Mouse (Mus musculus): Measurements from ENCODE around the gene Hist1h4m. TPM values are rescaled to one million over a fixed set of nuclear protein-coding genes. Genes with fewer than 3 reads are reported as not detected.

The Hist1h4m gene
- polyA plus RNA-seq (2014; fragmentation: Illumina TruSeq; extraction: RNeasy Lipid Tissue Mini Kit (QIAGEN cat#74804)): not detected

DNA sequence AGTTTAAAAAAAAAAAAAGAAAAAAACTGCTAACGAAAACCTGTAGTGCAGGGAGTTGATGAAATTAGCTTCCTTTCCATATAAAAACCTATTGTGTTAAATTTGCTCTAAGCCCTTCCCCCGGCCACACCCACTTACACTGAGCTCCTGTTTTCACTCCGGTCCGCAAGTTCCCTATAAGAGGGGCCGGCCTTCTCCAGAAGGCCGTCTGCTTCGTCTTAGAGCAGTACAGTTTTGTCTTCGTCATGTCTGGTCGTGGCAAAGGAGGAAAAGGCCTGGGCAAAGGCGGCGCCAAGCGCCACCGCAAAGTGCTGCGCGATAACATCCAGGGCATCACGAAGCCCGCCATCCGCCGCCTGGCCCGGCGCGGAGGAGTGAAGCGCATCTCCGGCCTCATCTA is at the start of gene Hist1h4m:
Gene Hist1h4m, plus strand, starts transcription at position 208 of the 400 bp plus-strand sequence.

GRCm38 (mm10) chr13:21779767-21780731 is 31.5 kb upstream of the Hist1h4m start, which contains the start of gene Hist1h1b:
Gene Hist1h1b, minus strand, starts transcription at chr13:21780625.

DNA sequence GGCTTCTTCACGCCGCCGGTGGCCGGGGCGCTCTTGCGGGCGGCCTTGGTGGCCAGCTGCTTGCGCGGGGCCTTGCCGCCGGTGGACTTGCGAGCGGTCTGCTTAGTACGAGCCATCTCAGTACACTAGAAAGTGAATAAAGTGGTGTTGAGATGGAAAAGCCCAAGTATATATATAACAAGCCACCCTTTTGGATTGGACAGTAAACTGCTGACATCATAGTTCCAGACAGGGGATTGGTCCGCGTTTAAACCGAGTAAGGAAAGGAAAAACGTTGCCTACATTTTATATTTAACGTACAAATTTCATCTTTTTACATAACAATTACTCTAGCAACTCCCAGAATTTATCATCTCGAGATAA is 28.3 kb upstream of the Hist1h4m start, which contains the start of gene Hist1h3i:
Gene Hist1h3i, minus strand, starts transcription at position 116 of the 363 bp plus-strand sequence.

GRCm38 (mm10) chr13:21786899-21787629 is 24.5 kb upstream of the Hist1h4m start, which contains the start of the genes Hist1h2an and Hist1h2bp:
Gene Hist1h2an, minus strand, starts transcription at chr13:21787218.
Gene Hist1h2bp, plus strand, starts transcription at chr13:21787461.

DNA sequence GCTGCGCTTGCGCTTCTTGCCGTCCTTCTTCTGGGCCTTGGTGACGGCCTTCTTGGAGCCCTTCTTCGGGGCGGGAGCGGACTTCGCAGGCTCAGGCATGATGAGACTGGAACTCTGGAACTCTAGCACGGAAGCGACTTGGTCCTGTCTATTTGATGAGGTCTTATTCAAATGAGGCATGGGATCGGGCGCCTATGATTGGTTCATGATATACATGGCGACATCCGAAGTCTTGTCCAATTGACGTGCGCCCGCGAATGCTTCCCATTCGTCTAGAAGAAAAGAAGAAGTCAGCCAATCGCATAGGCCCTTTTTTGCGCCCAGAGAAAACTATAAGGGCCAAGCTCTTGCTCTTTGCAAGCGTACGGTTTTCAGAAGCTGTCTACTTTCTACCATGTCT is 1.5 kb upstream of the Hist1h4m start, which contains the start of the genes Hist1h2bq and Hist1h2ao:
Gene Hist1h2bq, minus strand, starts transcription at position 125 of the 400 bp plus-strand sequence.
Gene Hist1h2ao, plus strand, starts transcription at position 393 of the 400 bp plus-strand sequence.

GRCm38 (mm10) chr13:21831418-21832394 is 20.2 kb downstream of the Hist1h4m start, which contains the start of gene Hist1h4n:
Gene Hist1h4n, minus strand, starts transcription at chr13:21832196.

DNA sequence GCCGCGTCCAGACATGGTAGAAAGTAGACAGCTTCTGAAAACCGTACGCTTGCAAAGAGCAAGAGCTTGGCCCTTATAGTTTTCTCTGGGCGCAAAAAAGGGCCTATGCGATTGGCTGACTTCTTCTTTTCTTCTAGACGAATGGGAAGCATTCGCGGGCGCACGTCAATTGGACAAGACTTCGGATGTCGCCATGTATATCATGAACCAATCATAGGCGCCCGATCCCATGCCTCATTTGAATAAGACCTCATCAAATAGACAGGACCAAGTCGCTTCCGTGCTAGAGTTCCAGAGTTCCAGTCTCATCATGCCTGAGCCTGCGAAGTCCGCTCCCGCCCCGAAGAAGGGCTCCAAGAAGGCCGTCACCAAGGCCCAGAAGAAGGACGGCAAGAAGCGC is 21.9 kb downstream of the Hist1h4m start, which contains the start of the genes Hist1h2ap and Hist1h2br:
Gene Hist1h2ap, minus strand, starts transcription at position 47 of the 400 bp plus-strand sequence.
Gene Hist1h2br, plus strand, starts transcription at position 283 of the 400 bp plus-strand sequence.

Other genes starting within 250 kb of the Hist1h4m start
- not detected for gene Olfr1364, start 230.0 kb upstream of the Hist1h4m start, polyA plus RNA-seq (2014; fragmentation: Illumina TruSeq; extraction: RNeasy Lipid Tissue Mini Kit (QIAGEN cat#74804))
- gene Olfr1362, start 197.7 kb upstream of the Hist1h4m start, polyA plus RNA-seq (2014; fragmentation: Illumina TruSeq; extraction: RNeasy Lipid Tissue Mini Kit (QIAGEN cat#74804)): not detected
- not detected for gene Olfr11, start 169.2 kb upstream of the Hist1h4m start, polyA plus RNA-seq (2014; fragmentation: Illumina TruSeq; extraction: RNeasy Lipid Tissue Mini Kit (QIAGEN cat#74804))
- gene Olfr1361, start 148.4 kb upstream of the Hist1h4m start, polyA plus RNA-seq (2014; fragmentation: Illumina TruSeq; extraction: RNeasy Lipid Tissue Mini Kit (QIAGEN cat#74804)): not detected
- gene Olfr1360, start 134.3 kb upstream of the Hist1h4m start, polyA plus RNA-seq (2014; fragmentation: Illumina TruSeq; extraction: RNeasy Lipid Tissue Mini Kit (QIAGEN cat#74804)): not detected
- not detected for gene Olfr1359, start 113.6 kb upstream of the Hist1h4m start, polyA plus RNA-seq (2014; fragmentation: Illumina TruSeq; extraction: RNeasy Lipid Tissue Mini Kit (QIAGEN cat#74804))
- not detected for gene Hist1h2bl, start 95.6 kb upstream of the Hist1h4m start, polyA plus RNA-seq (2014; fragmentation: Illumina TruSeq; extraction: RNeasy Lipid Tissue Mini Kit (QIAGEN cat#74804))
- gene Hist1h2ai, start 95.3 kb upstream of the Hist1h4m start, polyA plus RNA-seq (2014; fragmentation: Illumina TruSeq; extraction: RNeasy Lipid Tissue Mini Kit (QIAGEN cat#74804)): not detected
- not detected for gene Hist1h3h, start 94.1 kb upstream of the Hist1h4m start, polyA plus RNA-seq (2014; fragmentation: Illumina TruSeq; extraction: RNeasy Lipid Tissue Mini Kit (QIAGEN cat#74804))
- gene Hist1h2bm, start 89.7 kb upstream of the Hist1h4m start, polyA plus RNA-seq (2014; fragmentation: Illumina TruSeq; extraction: RNeasy Lipid Tissue Mini Kit (QIAGEN cat#74804)): not detected
- gene Hist1h4j, start 76.7 kb upstream of the Hist1h4m start, polyA plus RNA-seq (2014; fragmentation: Illumina TruSeq; extraction: RNeasy Lipid Tissue Mini Kit (QIAGEN cat#74804)): not detected
- not detected for gene Hist1h4k, start 61.2 kb upstream of the Hist1h4m start, polyA plus RNA-seq (2014; fragmentation: Illumina TruSeq; extraction: RNeasy Lipid Tissue Mini Kit (QIAGEN cat#74804))
- gene Hist1h2ak, start 57.9 kb upstream of the Hist1h4m start, polyA plus RNA-seq (2014; fragmentation: Illumina TruSeq; extraction: RNeasy Lipid Tissue Mini Kit (QIAGEN cat#74804)): not detected
- not detected for gene Hist1h2bn, start 57.6 kb upstream of the Hist1h4m start, polyA plus RNA-seq (2014; fragmentation: Illumina TruSeq; extraction: RNeasy Lipid Tissue Mini Kit (QIAGEN cat#74804))
- not detected for gene Hist1h1b, start 31.1 kb upstream of the Hist1h4m start, polyA plus RNA-seq (2014; fragmentation: Illumina TruSeq; extraction: RNeasy Lipid Tissue Mini Kit (QIAGEN cat#74804))
- gene Hist1h3i, start 28.4 kb upstream of the Hist1h4m start, polyA plus RNA-seq (2014; fragmentation: Illumina TruSeq; extraction: RNeasy Lipid Tissue Mini Kit (QIAGEN cat#74804)): not detected
- gene Hist1h2an, start 24.5 kb upstream of the Hist1h4m start, polyA plus RNA-seq (2014; fragmentation: Illumina TruSeq; extraction: RNeasy Lipid Tissue Mini Kit (QIAGEN cat#74804)): not detected
- gene Hist1h2bp, start 24.3 kb upstream of the Hist1h4m start, polyA plus RNA-seq (2014; fragmentation: Illumina TruSeq; extraction: RNeasy Lipid Tissue Mini Kit (QIAGEN cat#74804)): not detected
- not detected for gene Hist1h2bq, start 1.5 kb upstream of the Hist1h4m start, polyA plus RNA-seq (2014; fragmentation: Illumina TruSeq; extraction: RNeasy Lipid Tissue Mini Kit (QIAGEN cat#74804))
- not detected for gene Hist1h2ao, start 1.3 kb upstream of the Hist1h4m start, polyA plus RNA-seq (2014; fragmentation: Illumina TruSeq; extraction: RNeasy Lipid Tissue Mini Kit (QIAGEN cat#74804))
- not detected for gene Hist1h4n, start 20.4 kb downstream of the Hist1h4m start, polyA plus RNA-seq (2014; fragmentation: Illumina TruSeq; extraction: RNeasy Lipid Tissue Mini Kit (QIAGEN cat#74804))
- gene Hist1h2ap, start 21.8 kb downstream of the Hist1h4m start, polyA plus RNA-seq (2014; fragmentation: Illumina TruSeq; extraction: RNeasy Lipid Tissue Mini Kit (QIAGEN cat#74804)): not detected
- gene Hist1h2br, start 22.0 kb downstream of the Hist1h4m start, polyA plus RNA-seq (2014; fragmentation: Illumina TruSeq; extraction: RNeasy Lipid Tissue Mini Kit (QIAGEN cat#74804)): 0.54 TPM
- 18.4 TPM for gene Zfp184, start 133.3 kb downstream of the Hist1h4m start, polyA plus RNA-seq (2014; fragmentation: Illumina TruSeq; extraction: RNeasy Lipid Tissue Mini Kit (QIAGEN cat#74804))
- not detected for gene Pom121l2, start 169.4 kb downstream of the Hist1h4m start, polyA plus RNA-seq (2014; fragmentation: Illumina TruSeq; extraction: RNeasy Lipid Tissue Mini Kit (QIAGEN cat#74804))
- not detected for gene Prss16, start 198.0 kb downstream of the Hist1h4m start, polyA plus RNA-seq (2014; fragmentation: Illumina TruSeq; extraction: RNeasy Lipid Tissue Mini Kit (QIAGEN cat#74804))
- not detected for gene Hist1h2ah, start 223.8 kb downstream of the Hist1h4m start, polyA plus RNA-seq (2014; fragmentation: Illumina TruSeq; extraction: RNeasy Lipid Tissue Mini Kit (QIAGEN cat#74804))
- gene Hist1h2bk, start 224.1 kb downstream of the Hist1h4m start, polyA plus RNA-seq (2014; fragmentation: Illumina TruSeq; extraction: RNeasy Lipid Tissue Mini Kit (QIAGEN cat#74804)): not detected
- gene Hist1h4i, start 229.6 kb downstream of the Hist1h4m start, polyA plus RNA-seq (2014; fragmentation: Illumina TruSeq; extraction: RNeasy Lipid Tissue Mini Kit (QIAGEN cat#74804)): 1.00 TPM
- gene Hist1h2ag, start 231.2 kb downstream of the Hist1h4m start, polyA plus RNA-seq (2014; fragmentation: Illumina TruSeq; extraction: RNeasy Lipid Tissue Mini Kit (QIAGEN cat#74804)): not detected
- gene Hist1h2bj, start 231.5 kb downstream of the Hist1h4m start, polyA plus RNA-seq (2014; fragmentation: Illumina TruSeq; extraction: RNeasy Lipid Tissue Mini Kit (QIAGEN cat#74804)): not detected